Comparison of ENCODE assay signal across 8 mouse cellular contexts in the genomic region with DNA sequence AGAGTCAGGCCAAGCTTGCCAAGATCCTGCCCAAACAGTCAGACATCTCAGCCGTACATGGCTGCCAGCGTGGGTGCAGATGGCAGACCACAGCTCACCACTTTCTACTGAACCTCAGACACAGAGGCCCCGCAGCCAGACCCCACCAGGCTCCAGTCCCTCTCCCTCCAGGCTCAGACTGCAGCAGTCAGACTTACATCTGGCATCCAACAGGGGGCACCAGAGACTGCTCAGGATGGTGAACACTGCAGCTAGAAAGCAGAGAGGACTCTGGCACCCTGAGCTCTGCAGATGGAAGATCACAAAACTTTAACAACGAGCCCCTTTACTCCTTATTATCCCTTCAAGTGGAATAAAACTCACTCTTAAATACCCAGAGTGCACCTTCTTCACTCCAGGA. TPM values are rescaled to one million over a fixed set of nuclear protein-coding genes. Genes with fewer than 3 reads are reported as not detected.
DNase-seq lines count a peak whose midpoint lies in the region; ATAC-seq and TF ChIP-seq lines count a peak whose summit lies in the region.

No protein-coding gene starts in this region.

- H3K27ac ChIP-seq in bone marrow, adult 2 months (ENCODE audit: control insufficient read depth, insufficient read depth, low read depth, low read length, poor library complexity): no peak overlapping the region
- H3K27ac ChIP-seq in embryonic fibroblast, embryonic 13.5 days (ENCODE audit: insufficient read depth, low read length): no peak overlapping the region
- H3K27ac ChIP-seq in layer of hippocampus, adult 2 months: no peak overlapping the region

- no peak for TF ChIP-seq POLR2A in bone marrow, adult 2 months (IDR thresholded peaks at IDR 0.05; ENCODE audit: borderline replicate concordance, control insufficient read depth, low read depth, low read length)
- no peak for TF ChIP-seq POLR2A in embryonic fibroblast, embryonic 13.5 days (IDR thresholded peaks at IDR 0.05; ENCODE audit: low read depth, low read length)

- TF ChIP-seq CTCF in bone marrow, adult 2 months (IDR thresholded peaks at IDR 0.05; ENCODE audit: control insufficient read depth, insufficient read depth, low read length): peak; percentile 48; the same call in 1 of the 2 replicates
- peak; percentile 92 for TF ChIP-seq CTCF in embryonic fibroblast, embryonic 13.5 days (IDR thresholded peaks at IDR 0.05; ENCODE audit: borderline replicate concordance, insufficient read depth, low read length)
- peak; percentile 98 for TF ChIP-seq CTCF in layer of hippocampus, adult 2 months (conservative IDR thresholded peaks at IDR 0.05)

- no peak for ATAC-seq in inflammation-experienced regulatory T-cells, adult 6 months

- H3K4me3 ChIP-seq in bone marrow, adult 2 months (replicated peaks; ENCODE audit: control insufficient read depth, low read depth, low read length): no peak overlapping the region
- H3K4me3 ChIP-seq in embryonic fibroblast, embryonic 13.5 days (ENCODE audit: insufficient read depth, low read length): no peak overlapping the region
- H3K4me3 ChIP-seq in layer of hippocampus, adult 2 months: no peak overlapping the region

- no peaks in the 10 kb centered on the region for H3K4me1 ChIP-seq in bone marrow, adult 2 months (ENCODE audit: control insufficient read depth, insufficient read depth, low read length)
- no peaks in the 10 kb centered on the region for H3K4me1 ChIP-seq in embryonic fibroblast, embryonic 13.5 days (ENCODE audit: control insufficient read depth, insufficient read depth, low read length)

- intact Hi-C loops in heart, postnatal 25 days (cut with DNase I): loop anchor here (2.0 to 10.0 kb wide), 2 partner anchors 163 to 309 kb away; a partner anchor contains a TSS

- WGBS in bone marrow, adult 2 months: 21% methylated on average over 4 of the region's 4 CpGs

- peak; percentile 10 for DNase-seq in MN1 (ENCODE audit: low spot score)
- peak; percentile 37 for DNase-seq in heart, postnatal 25 days (ENCODE audit: low spot score)
- peak; percentile 73 to 82 for DNase-seq in layer of hippocampus, adult 2 months (ENCODE audit: low spot score in 2 of 2)
- DNase-seq in lung, postnatal 14 days: peak; percentile 79
- DNase-seq in right cerebral cortex, adult 2 months (ENCODE audit: low spot score in 2 of 2): peak; percentile 82 to 86

RNA-seq across cellular contexts. Expression of a gene that starts 44.3 kb away (rescaled TPM):
- polyA plus RNA-seq in bone marrow, adult 2 months (2011; ENCODE audit: insufficient read depth, insufficient read length, low replicate concordance, missing spikeins): 8.7 and 20.8 TPM in 2 replicates
- 29.5 and 33.0 TPM in 2 replicates for polyA plus RNA-seq in embryonic fibroblast, embryonic 13.5 days (2011; ENCODE audit: insufficient read length, low read depth, missing spikeins)
- 10 to 100 TPM; 33.8 to 34.4 TPM for total RNA-seq in heart, postnatal 25 days (2021)
- 10 to 100 TPM; 29.0 to 32.4 TPM for total RNA-seq in layer of hippocampus, adult 2 months (2021)
- polyA plus RNA-seq in inflammation-experienced regulatory T-cells, adult 6 months (2017; shearing (Covaris generic)): 10 to 100 TPM; 14.1 to 22.2 (median 15.2) TPM

Comparison
In these comparisons a context has a peak if more than half of its experiments do, and no peak if none do; other contexts are left out.
1. DNase-seq: peak in every context shown above with its lines; median percentile 84 in right cerebral cortex, adult 2 months; 79 in lung, postnatal 14 days; 78 in layer of hippocampus, adult 2 months; 37 in heart, postnatal 25 days; 10 in MN1.
2. CTCF ChIP-seq: peak in every context shown above with its lines; median percentile 98 in layer of hippocampus, adult 2 months; 92 in embryonic fibroblast, embryonic 13.5 days; 48 in bone marrow, adult 2 months.